Mouse (Mus musculus) testis, adult 2 months (tissue): ENCODE data around the gene Arpc1a.

Source experiments
- CTCF ChIP-seq: fragments of 200-500 bp; IDR thresholded peaks from 2 replicates; pipeline ENCODE4 v1.5.1; 2012; ENCODE audit warnings: low read depth, mild to moderate bottlenecking, inconsistent platforms, low read length, moderate library complexity; ENCODE audit not compliant: control insufficient read depth, insufficient read depth, insufficient replicate concordance
- POLR2A ChIP-seq: fragments of 200-500 bp; IDR thresholded peaks from 2 replicates; pipeline ENCODE4 v1.6.1; 2012; ENCODE audit warnings: low read depth, mild to moderate bottlenecking, inconsistent platforms, low read length, moderate library complexity; ENCODE audit not compliant: control insufficient read depth

GRCm38 (mm10) chr5:145130191-145130590 lies 46.6 kb downstream of the Arpc1a start:
- TF ChIP-seq POLR2A (no peak), CTCF (no peak)
